Mouse (Mus musculus): ENCODE results near the gene Serpina3m. TPM values are rescaled to one million over a fixed set of nuclear protein-coding genes. Genes with fewer than 3 reads are reported as not detected.
"Not testable (repeated sequence)": the region's sequence is repeated elsewhere in the genome, so short reads cannot be mapped to it uniquely, and the experiment has no call there.

Serpina3m gene
- not detected in 2 replicates for polyA plus RNA-seq (2012; ENCODE audit: insufficient read depth, low replicate concordance)

DNA sequence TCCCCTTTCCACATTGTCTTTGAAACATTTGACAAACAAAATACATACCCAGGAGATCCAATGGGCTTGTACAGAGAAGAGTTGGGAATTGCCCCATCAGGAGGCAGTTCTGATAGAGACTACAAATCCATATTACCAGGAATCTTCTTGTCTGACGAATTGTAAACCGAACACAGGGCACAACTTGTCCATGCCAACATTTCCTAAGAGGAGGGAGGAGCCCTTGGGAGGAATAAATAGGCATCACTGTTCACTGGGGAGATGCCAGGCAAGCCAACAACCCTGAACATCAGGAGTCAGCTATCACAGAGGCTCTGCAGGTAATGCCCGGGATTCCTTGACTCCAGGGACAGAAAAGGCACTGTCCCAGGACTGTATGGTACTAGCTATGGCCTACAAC, at the start of gene Serpina3m, which contains the start of gene Serpina3k:
TSS of gene Serpina3m (plus strand) at position 261 of the 400 bp plus-strand sequence.
TSS of gene Serpina3k (plus strand) at position 261 of the 400 bp plus-strand sequence.
- H3K9me3 ChIP-seq; H3K36me3 ChIP-seq (replicated peaks; ENCODE audit: low read length); H3K4me3 ChIP-seq (replicated peaks); H3K4me1 ChIP-seq: not testable (repeated sequence)
- peaks cover 12% of the 10 kb centered on the region for H3K27me3 ChIP-seq (replicated peaks)

DNA sequence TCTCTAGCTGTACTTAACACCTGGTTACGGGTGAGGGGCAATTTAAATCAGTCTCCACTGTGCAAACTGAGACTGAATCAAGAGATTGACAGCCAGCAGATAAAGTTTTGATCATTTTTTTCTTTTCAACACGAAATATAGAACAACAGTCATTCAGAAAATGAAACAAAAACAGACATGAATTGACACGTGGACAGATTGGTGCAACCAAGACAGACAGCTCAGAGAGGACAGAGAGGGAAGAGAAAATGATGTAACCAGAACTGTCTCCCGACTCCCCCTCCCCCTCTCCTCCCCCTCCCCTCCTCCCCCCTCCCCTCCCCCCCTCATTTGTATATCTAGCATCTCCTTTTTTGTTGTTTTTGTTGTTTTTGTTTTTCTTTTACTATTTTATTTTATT, 48.4 kb upstream of the Serpina3m start:
- no peaks in the 10 kb centered on the region for H3K36me3 ChIP-seq (replicated peaks; ENCODE audit: low read length)

DNA sequence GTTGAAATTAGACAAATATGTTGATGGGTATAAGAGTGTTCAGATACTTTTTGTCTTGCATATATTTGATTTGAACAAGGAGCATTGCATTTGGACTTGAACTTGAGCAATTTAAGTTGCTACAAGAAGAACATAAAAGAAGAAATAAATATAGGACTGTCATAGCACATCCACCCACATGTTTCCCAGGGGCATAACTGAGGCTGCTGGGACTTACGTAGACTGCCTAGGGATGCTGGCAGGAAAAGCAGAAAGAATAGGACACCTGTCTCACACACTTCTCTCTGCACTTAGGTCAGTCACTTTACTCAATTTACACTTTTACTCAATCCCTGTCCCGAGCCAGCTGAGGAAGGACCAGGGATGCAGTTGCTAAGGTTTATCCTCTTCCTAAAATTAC, 44.3 kb upstream of the Serpina3m start:
- H3K27me3 ChIP-seq (replicated peaks) = peaks cover 16% of the 10 kb centered on the region
- H3K36me3 ChIP-seq (replicated peaks; ENCODE audit: low read length) = no peaks in the 10 kb centered on the region
- no peak overlapping the region for H3K4me3 ChIP-seq (replicated peaks)
- peaks cover 4% of the 10 kb centered on the region for H3K4me1 ChIP-seq
- H3K9me3 ChIP-seq = 0 out of 2 replicates have a peak, but pooled peaks cover 3% of the 10 kb centered on the region
- TF ChIP-seq GATA1 (IDR thresholded peaks at IDR 0.05; ENCODE audit: borderline replicate concordance, low read length) = no peak
- TF ChIP-seq FLI1 (IDR thresholded peaks at IDR 0.05; ENCODE audit: low read length) = no peak

More for the DNA sequence above, 48.4 kb upstream of the Serpina3m start:
- no peaks in the 10 kb centered on the region; the same call in 1 of the 2 replicates for H3K9me3 ChIP-seq
- no peak for TF ChIP-seq FLI1 (IDR thresholded peaks at IDR 0.05; ENCODE audit: low read length)
- no peak for TF ChIP-seq GATA1 (IDR thresholded peaks at IDR 0.05; ENCODE audit: borderline replicate concordance, low read length)
- H3K4me1 ChIP-seq = no peaks in the 10 kb centered on the region; the same call in 1 of the 2 replicates
- H3K27me3 ChIP-seq (replicated peaks) = no peaks in the 10 kb centered on the region
- H3K4me3 ChIP-seq (replicated peaks) = no peak overlapping the region

- no peak for TF ChIP-seq GATA1 (IDR thresholded peaks at IDR 0.05; ENCODE audit: borderline replicate concordance, low read length)
- TF ChIP-seq FLI1 (IDR thresholded peaks at IDR 0.05; ENCODE audit: low read length) = no peak
- peaks cover 29% of the 10 kb centered on the region for H3K27me3 ChIP-seq (replicated peaks)
- no peak overlapping the region for H3K4me3 ChIP-seq (replicated peaks)
- H3K9me3 ChIP-seq = 0 out of 2 replicates have a peak, but pooled peaks cover 3% of the 10 kb centered on the region
- H3K36me3 ChIP-seq (replicated peaks; ENCODE audit: low read length) = no peaks in the 10 kb centered on the region
- H3K4me1 ChIP-seq = peaks cover 4% of the 10 kb centered on the region
Measured at GRCm38 (mm10) chr12:104298049-104298448, 40.2 kb upstream of the Serpina3m start.

- peaks cover 4% of the 10 kb centered on the region for H3K27me3 ChIP-seq (replicated peaks)
- TF ChIP-seq GATA1 (IDR thresholded peaks at IDR 0.05; ENCODE audit: borderline replicate concordance, low read length) (no peak), FLI1 (IDR thresholded peaks at IDR 0.05; ENCODE audit: low read length) (no peak)
- no peaks in the 10 kb centered on the region for H3K36me3 ChIP-seq (replicated peaks; ENCODE audit: low read length)
- H3K9me3 ChIP-seq = peaks cover 18% of the 10 kb centered on the region
- no peaks in the 10 kb centered on the region for H3K4me1 ChIP-seq
- H3K4me3 ChIP-seq (replicated peaks) = no peak overlapping the region
Measured at GRCm38 (mm10) chr12:104305991-104306390, 32.3 kb upstream of the Serpina3m start.

- Histone ChIP-seq H3K4me3 (replicated peaks) (no peak within 1 kb of the TSS), H3K9me3 (peaks cover 16% of the 10 kb centered on the region), H3K4me1 (peaks cover 3% of the 10 kb centered on the region; the same call in 1 of the 2 replicates), H3K27me3 (replicated peaks) (peaks cover 23% of the 10 kb centered on the region), H3K36me3 (replicated peaks; ENCODE audit: low read length) (no peaks in the 10 kb centered on the region)
- TF ChIP-seq FLI1 (IDR thresholded peaks at IDR 0.05; ENCODE audit: low read length) = no peak
- TF ChIP-seq GATA1 (IDR thresholded peaks at IDR 0.05; ENCODE audit: borderline replicate concordance, low read length) = no peak
Measured at GRCm38 (mm10) chr12:104314253-104314652, 24.0 kb upstream of the Serpina3m start, which contains the start of gene Serpina3j. Gene Serpina3j (plus strand): TSS chr12:104314553.

- H3K4me1 ChIP-seq = peaks cover 4% of the 10 kb centered on the region
- peaks cover 16% of the 10 kb centered on the region for H3K27me3 ChIP-seq (replicated peaks)
- no peaks in the 10 kb centered on the region for H3K9me3 ChIP-seq
- TF ChIP-seq GATA1 (IDR thresholded peaks at IDR 0.05; ENCODE audit: borderline replicate concordance, low read length) (no peak), FLI1 (IDR thresholded peaks at IDR 0.05; ENCODE audit: low read length) (no peak)
- H3K4me3 ChIP-seq (replicated peaks) = no peak overlapping the region
- H3K36me3 ChIP-seq (replicated peaks; ENCODE audit: low read length) = no peaks in the 10 kb centered on the region
Measured at GRCm38 (mm10) chr12:104322454-104322853, 15.8 kb upstream of the Serpina3m start.

GRCm38 (mm10) chr12:104331701-104332100, 6.6 kb upstream of the Serpina3m start:
- Histone ChIP-seq H3K36me3 (replicated peaks; ENCODE audit: low read length) (no peaks in the 10 kb centered on the region), H3K4me1 (no peaks in the 10 kb centered on the region), H3K4me3 (replicated peaks) (no peak overlapping the region), H3K27me3 (replicated peaks) (peaks cover 1% of the 10 kb centered on the region), H3K9me3 (no peaks in the 10 kb centered on the region)
- TF ChIP-seq FLI1 (IDR thresholded peaks at IDR 0.05; ENCODE audit: low read length) = no peak
- no peak for TF ChIP-seq GATA1 (IDR thresholded peaks at IDR 0.05; ENCODE audit: borderline replicate concordance, low read length)

DNA sequence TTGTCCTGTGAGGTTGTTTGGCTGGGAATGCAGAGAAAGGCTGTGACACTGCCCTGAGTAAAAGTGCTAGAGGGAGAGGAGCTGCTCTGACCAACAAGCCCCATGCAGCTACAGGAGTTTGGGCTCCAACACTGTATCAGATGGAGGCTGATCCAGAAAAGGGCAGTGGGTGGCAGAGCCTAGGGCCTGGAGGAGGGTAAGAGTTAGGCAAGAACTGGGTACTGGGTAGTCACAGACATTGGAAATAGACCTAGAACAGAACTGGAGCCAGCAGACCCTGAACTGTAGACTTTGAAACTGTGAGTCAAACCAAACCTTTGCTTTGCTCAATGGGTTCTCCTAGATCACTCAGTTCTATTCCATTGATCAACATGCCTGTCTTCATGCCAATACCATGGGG, 1.4 kb upstream of the Serpina3m start:
- H3K36me3 ChIP-seq (replicated peaks; ENCODE audit: low read length); H3K4me1 ChIP-seq; H3K9me3 ChIP-seq; H3K4me3 ChIP-seq (replicated peaks): not testable (repeated sequence)
- H3K27me3 ChIP-seq (replicated peaks) = peaks cover 12% of the 10 kb centered on the region

GRCm38 (mm10) chr12:104338705-104339104, 419 bp downstream of the Serpina3m start:
- TF ChIP-seq GATA1 (IDR thresholded peaks at IDR 0.05; ENCODE audit: borderline replicate concordance, low read length) (no peak), FLI1 (IDR thresholded peaks at IDR 0.05; ENCODE audit: low read length) (no peak)
- no peaks in the 10 kb centered on the region for H3K4me1 ChIP-seq
- no peaks in the 10 kb centered on the region for H3K36me3 ChIP-seq (replicated peaks; ENCODE audit: low read length)

DNA sequence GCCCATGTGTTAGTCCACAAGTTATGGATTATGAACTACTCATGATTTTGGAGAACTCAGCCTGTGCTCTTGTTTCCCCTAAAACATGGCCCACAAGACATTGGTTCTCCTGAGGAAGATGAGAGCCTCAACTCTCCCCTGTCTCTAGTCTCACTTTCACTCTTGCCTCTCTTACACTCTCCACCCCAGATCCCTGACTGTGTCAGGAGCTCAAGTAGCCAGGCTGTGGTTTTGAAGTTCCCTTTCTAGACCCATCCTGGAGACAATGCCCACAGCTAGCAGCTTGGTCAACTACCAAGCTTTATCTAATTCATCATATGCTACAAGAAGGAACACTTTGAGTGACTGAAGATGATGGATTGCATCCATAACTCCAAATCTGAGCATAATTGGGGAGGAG, 4.2 kb downstream of the Serpina3m start:
- H3K4me1 ChIP-seq; H3K9me3 ChIP-seq; H3K36me3 ChIP-seq (replicated peaks; ENCODE audit: low read length); H3K4me3 ChIP-seq (replicated peaks): not testable (repeated sequence)
- H3K27me3 ChIP-seq (replicated peaks) = peaks cover 12% of the 10 kb centered on the region

More at GRCm38 (mm10) chr12:104338705-104339104, 419 bp downstream of the Serpina3m start:
- H3K27me3 ChIP-seq (replicated peaks) = peaks cover 12% of the 10 kb centered on the region
- 0 out of 2 replicates have a peak, but pooled peaks cover 8% of the 10 kb centered on the region for H3K9me3 ChIP-seq
- no peak overlapping the region for H3K4me3 ChIP-seq (replicated peaks)
